Mouse (Mus musculus): Measurements from ENCODE around the gene Eri3. TPM values are rescaled to one million over a fixed set of nuclear protein-coding genes. Genes with fewer than 3 reads are reported as not detected.
A peak's percentile ranks its signal among the peaks of the same experiment; 100 is the strongest.

The Eri3 gene
- polyA plus RNA-seq, 1 experiment from 2014 or later, result 166 TPM

- WGBS, result 75% methylated on average over 8 of the region's 8 CpGs
- no peaks in the 10 kb centered on the region for H3K9me3 ChIP-seq
- H3K4me1 ChIP-seq (replicated peaks), result peaks cover 73% of the 10 kb centered on the region
- H3K36me3 ChIP-seq, result peaks cover 32% of the 10 kb centered on the region
- no peak overlapping the region for H3K27ac ChIP-seq
- no peak for ATAC-seq (ENCODE audit: insufficient number of reproducible peaks, insufficient read depth, low FRiP score, low TSS enrichment, low read depth)
- 0 out of 2 replicates have a peak, but pooled peaks cover 4% of the 10 kb centered on the region for H3K27me3 ChIP-seq
- no peak overlapping the region for H3K4me2 ChIP-seq
- H3K4me3 ChIP-seq (replicated peaks), result no peak overlapping the region
- no peak overlapping the region for H3K9ac ChIP-seq (replicated peaks)
These were observed 96.3 kb downstream of the Eri3 start for GRCm38 (mm10) chr4:117646496-117646895.

- no peak overlapping the region; the same call in 1 of the 2 replicates for H3K27ac ChIP-seq
- 70% methylated on average over 23 of the region's 23 CpGs for WGBS
- no peak for ATAC-seq (ENCODE audit: insufficient number of reproducible peaks, insufficient read depth, low FRiP score, low TSS enrichment, low read depth)
- no peak overlapping the region for H3K9ac ChIP-seq (replicated peaks)
- peaks cover 80% of the 10 kb centered on the region for H3K4me1 ChIP-seq (replicated peaks)
- H3K4me3 ChIP-seq (replicated peaks), result no peak overlapping the region
- peaks cover 26% of the 10 kb centered on the region for H3K36me3 ChIP-seq
- 0 out of 2 replicates have a peak, but pooled peaks cover 6% of the 10 kb centered on the region for H3K27me3 ChIP-seq
- H3K9me3 ChIP-seq, result no peaks in the 10 kb centered on the region
- no peak overlapping the region for H3K4me2 ChIP-seq
These were observed 97.0 kb downstream of the Eri3 start for GRCm38 (mm10) chr4:117646926-117647755.

- Histone ChIP-seq H3K9ac (replicated peaks) (no peak overlapping the region), H3K27me3 (0 out of 2 replicates have a peak, but pooled peaks cover 4% of the 10 kb centered on the region), H3K9me3 (no peaks in the 10 kb centered on the region), H3K4me3 (replicated peaks) (no peak overlapping the region), H3K4me2 (no peak overlapping the region), H3K36me3 (peaks cover 17% of the 10 kb centered on the region), H3K27ac (peak overlapping the region; percentile 79), H3K4me1 (replicated peaks) (peaks cover 91% of the 10 kb centered on the region)
- no peak for ATAC-seq (ENCODE audit: insufficient number of reproducible peaks, insufficient read depth, low FRiP score, low TSS enrichment, low read depth)
- WGBS, result 16% methylated on average over 8 of the region's 8 CpGs
These were observed 101.5 kb downstream of the Eri3 start for GRCm38 (mm10) chr4:117651626-117652101.

- H3K9ac ChIP-seq (replicated peaks), result no peak overlapping the region
- H3K4me1 ChIP-seq (replicated peaks), result peaks cover 91% of the 10 kb centered on the region
- peak overlapping the region; percentile 23; the same call in 1 of the 2 replicates for H3K27ac ChIP-seq
- no peak for ATAC-seq (ENCODE audit: insufficient number of reproducible peaks, insufficient read depth, low FRiP score, low TSS enrichment, low read depth)
- H3K9me3 ChIP-seq, result no peaks in the 10 kb centered on the region
- no peak overlapping the region for H3K4me3 ChIP-seq (replicated peaks)
- 0 out of 2 replicates have a peak, but pooled peaks cover 4% of the 10 kb centered on the region for H3K27me3 ChIP-seq
- no peak overlapping the region for H3K4me2 ChIP-seq
- 50% methylated on average over 5 of the region's 5 CpGs for WGBS
- H3K36me3 ChIP-seq, result peaks cover 15% of the 10 kb centered on the region
These were observed 102.6 kb downstream of the Eri3 start for GRCm38 (mm10) chr4:117652727-117653126.

GRCm38 (mm10) chr4:117654016-117654702, 104.0 kb downstream of the Eri3 start:
- Histone ChIP-seq H3K9ac (replicated peaks) (no peak overlapping the region), H3K4me1 (replicated peaks) (peaks cover 91% of the 10 kb centered on the region), H3K27ac (peak overlapping the region; percentile 72; the same call in 1 of the 2 replicates), H3K27me3 (0 out of 2 replicates have a peak, but pooled peaks cover 4% of the 10 kb centered on the region), H3K4me2 (0 out of 2 replicates have a peak overlapping the region, but pooled peaks have one; percentile 13), H3K4me3 (replicated peaks) (no peak overlapping the region), H3K36me3 (peaks cover 13% of the 10 kb centered on the region), H3K9me3 (no peaks in the 10 kb centered on the region)
- ATAC-seq (ENCODE audit: insufficient number of reproducible peaks, insufficient read depth, low FRiP score, low TSS enrichment, low read depth), result no peak
- WGBS, result 14% methylated on average over 10 of the region's 10 CpGs

- WGBS, result 33% methylated on average over 9 of the region's 9 CpGs
- H3K36me3 ChIP-seq, result peaks cover 8% of the 10 kb centered on the region
- H3K27ac ChIP-seq, result peak overlapping the region; percentile 72
- ATAC-seq (ENCODE audit: insufficient number of reproducible peaks, insufficient read depth, low FRiP score, low TSS enrichment, low read depth), result no peak
- H3K27me3 ChIP-seq, result 0 out of 2 replicates have a peak, but pooled peaks cover 4% of the 10 kb centered on the region
- H3K9ac ChIP-seq (replicated peaks), result no peak overlapping the region
- H3K4me3 ChIP-seq (replicated peaks), result no peak overlapping the region
- 0 out of 2 replicates have a peak overlapping the region, but pooled peaks have one; percentile 13 for H3K4me2 ChIP-seq
- H3K4me1 ChIP-seq (replicated peaks), result peaks cover 91% of the 10 kb centered on the region
- no peaks in the 10 kb centered on the region for H3K9me3 ChIP-seq
These were observed 104.7 kb downstream of the Eri3 start for GRCm38 (mm10) chr4:117654703-117655499.

- 25% methylated on average over 5 of the region's 5 CpGs for WGBS
- H3K27ac ChIP-seq, result peak overlapping the region; percentile 72
- no peak for ATAC-seq (ENCODE audit: insufficient number of reproducible peaks, insufficient read depth, low FRiP score, low TSS enrichment, low read depth)
- H3K4me3 ChIP-seq (replicated peaks), result no peak overlapping the region
- peaks cover 88% of the 10 kb centered on the region for H3K4me1 ChIP-seq (replicated peaks)
- H3K4me2 ChIP-seq, result no peak overlapping the region
- 0 out of 2 replicates have a peak, but pooled peaks cover 4% of the 10 kb centered on the region for H3K27me3 ChIP-seq
- peaks cover 3% of the 10 kb centered on the region; the same call in 1 of the 2 replicates for H3K36me3 ChIP-seq
- H3K9me3 ChIP-seq, result no peaks in the 10 kb centered on the region
- H3K9ac ChIP-seq (replicated peaks), result no peak overlapping the region
These were observed 105.3 kb downstream of the Eri3 start for GRCm38 (mm10) chr4:117655500-117655863.

GRCm38 (mm10) chr4:117656961-117657360, 106.8 kb downstream of the Eri3 start:
- no peak for ATAC-seq (ENCODE audit: insufficient number of reproducible peaks, insufficient read depth, low FRiP score, low TSS enrichment, low read depth)
- peaks cover 15% of the 10 kb centered on the region; the same call in 1 of the 2 replicates for H3K36me3 ChIP-seq
- peaks cover 74% of the 10 kb centered on the region for H3K4me1 ChIP-seq (replicated peaks)
- H3K4me3 ChIP-seq (replicated peaks), result no peak overlapping the region
- no peaks in the 10 kb centered on the region for H3K9me3 ChIP-seq
- peak overlapping the region; percentile 84 for H3K27ac ChIP-seq
- WGBS, result 16% methylated on average over 6 of the region's 6 CpGs
- no peak overlapping the region for H3K4me2 ChIP-seq
- H3K27me3 ChIP-seq, result no peaks in the 10 kb centered on the region
- H3K9ac ChIP-seq (replicated peaks), result no peak overlapping the region

- Histone ChIP-seq H3K4me1 (replicated peaks) (peaks cover 67% of the 10 kb centered on the region), H3K27ac (peak overlapping the region; percentile 84), H3K36me3 (peaks cover 21% of the 10 kb centered on the region; the same call in 1 of the 2 replicates), H3K9ac (replicated peaks) (no peak overlapping the region), H3K27me3 (no peaks in the 10 kb centered on the region), H3K9me3 (no peaks in the 10 kb centered on the region), H3K4me3 (replicated peaks) (no peak overlapping the region), H3K4me2 (no peak overlapping the region)
- 31% methylated on average over 4 of the region's 4 CpGs for WGBS
- ATAC-seq (ENCODE audit: insufficient number of reproducible peaks, insufficient read depth, low FRiP score, low TSS enrichment, low read depth), result no peak
These were observed 107.5 kb downstream of the Eri3 start for GRCm38 (mm10) chr4:117657646-117658045.

GRCm38 (mm10) chr4:117658582-117659444, 108.6 kb downstream of the Eri3 start:
- Histone ChIP-seq H3K27ac (peak overlapping the region; percentile 84), H3K4me2 (peak overlapping the region; percentile 2; the same call in 1 of the 2 replicates), H3K27me3 (no peaks in the 10 kb centered on the region), H3K9me3 (no peaks in the 10 kb centered on the region), H3K9ac (replicated peaks) (no peak overlapping the region), H3K36me3 (peaks cover 21% of the 10 kb centered on the region; the same call in 1 of the 2 replicates), H3K4me3 (replicated peaks) (no peak overlapping the region), H3K4me1 (replicated peaks) (peaks cover 60% of the 10 kb centered on the region)
- WGBS, result 4% methylated on average over 14 of the region's 14 CpGs
- ATAC-seq (ENCODE audit: insufficient number of reproducible peaks, insufficient read depth, low FRiP score, low TSS enrichment, low read depth), result peak; percentile 73
